Mouse (Mus musculus) kidney, embryonic 14.5 days (tissue): ENCODE results near the gene Efhb. TPM values are rescaled to one million over a fixed set of nuclear protein-coding genes. Genes with fewer than 3 reads are reported as not detected.

Experiments
- ATAC-seq: fragments of 200-750 bp; cut with Nextera tagmentation; 2 replicates; pipeline ENCODE4 v1.8.0; 2017; ENCODE audit warnings: moderate number of reproducible peaks, mild to moderate bottlenecking, moderate TSS enrichment, moderate library complexity; ENCODE audit not compliant: low FRiP score, low TSS enrichment
- H3K27ac ChIP-seq: fragments of 300-500 bp; sonication (generic); 2 replicates; pipeline ENCODE4 v1.5.1; 2014; ENCODE audit warnings: low read depth, mild to moderate bottlenecking, low read length, moderate library complexity, mixed read lengths
- H3K27me3 ChIP-seq: fragments of 300-500 bp; sonication (generic); 2 replicates; pipeline ENCODE4 v1.6.1; 2014; ENCODE audit warnings: mild to moderate bottlenecking, low read length; ENCODE audit not compliant: control insufficient read depth, insufficient read depth
- H3K36me3 ChIP-seq: fragments of 300-500 bp; sonication (generic); 2 replicates; pipeline ENCODE4 v1.6.1; 2014; ENCODE audit warnings: low read length, mixed read lengths; ENCODE audit not compliant: control insufficient read depth, insufficient read depth
- H3K4me1 ChIP-seq: fragments of 300-500 bp; sonication (generic); 2 replicates; pipeline ENCODE4 v1.6.1; 2014; ENCODE audit warnings: low read length, mixed read lengths; ENCODE audit not compliant: control insufficient read depth, insufficient read depth
- H3K4me2 ChIP-seq: fragments of 300-500 bp; sonication (generic); replicated peaks from 2 replicates; pipeline ENCODE4 v1.6.1; 2014; ENCODE audit warnings: low read depth, mild to moderate bottlenecking, low read length
- H3K4me3 ChIP-seq: fragments of 300-500 bp; sonication (generic); 2 replicates; pipeline ENCODE4 v1.5.1; 2014; ENCODE audit warnings: mild to moderate bottlenecking, low read length
- H3K9ac ChIP-seq: fragments of 300-500 bp; sonication (generic); 2 replicates; pipeline ENCODE4 v1.6.1; 2014; ENCODE audit warnings: low read depth, mild to moderate bottlenecking, low read length, moderate library complexity
- H3K9me3 ChIP-seq: fragments of 300-500 bp; sonication (generic); 2 replicates; pipeline ENCODE4 v1.6.1; 2016; ENCODE audit warnings: low read length; ENCODE audit not compliant: control insufficient read depth
- WGBS: fragments of 180-500 bp; shearing (Covaris S2); extraction: QIAGEN DNeasy Blood & Tissue Kit; methylation state at CpG from one replicate; pipeline ENCODE4 v1.1.7; 2014; 5-methylcytosine and 5-hydroxymethylcytosine counted together
- polyA plus RNA-seq: library from polyadenylated mRNA; unstranded; fragments of >200 nt; fragmentation: Nextera tagmentation; extraction: Ambion mirVana; gene quantifications from 2 replicates; pipeline ENCODE4 v1.2.1, GENCODE M21; 2014

Gene Efhb
- polyA plus RNA-seq, 1 experiment from 2014 or later = 0.18 TPM

DNA sequence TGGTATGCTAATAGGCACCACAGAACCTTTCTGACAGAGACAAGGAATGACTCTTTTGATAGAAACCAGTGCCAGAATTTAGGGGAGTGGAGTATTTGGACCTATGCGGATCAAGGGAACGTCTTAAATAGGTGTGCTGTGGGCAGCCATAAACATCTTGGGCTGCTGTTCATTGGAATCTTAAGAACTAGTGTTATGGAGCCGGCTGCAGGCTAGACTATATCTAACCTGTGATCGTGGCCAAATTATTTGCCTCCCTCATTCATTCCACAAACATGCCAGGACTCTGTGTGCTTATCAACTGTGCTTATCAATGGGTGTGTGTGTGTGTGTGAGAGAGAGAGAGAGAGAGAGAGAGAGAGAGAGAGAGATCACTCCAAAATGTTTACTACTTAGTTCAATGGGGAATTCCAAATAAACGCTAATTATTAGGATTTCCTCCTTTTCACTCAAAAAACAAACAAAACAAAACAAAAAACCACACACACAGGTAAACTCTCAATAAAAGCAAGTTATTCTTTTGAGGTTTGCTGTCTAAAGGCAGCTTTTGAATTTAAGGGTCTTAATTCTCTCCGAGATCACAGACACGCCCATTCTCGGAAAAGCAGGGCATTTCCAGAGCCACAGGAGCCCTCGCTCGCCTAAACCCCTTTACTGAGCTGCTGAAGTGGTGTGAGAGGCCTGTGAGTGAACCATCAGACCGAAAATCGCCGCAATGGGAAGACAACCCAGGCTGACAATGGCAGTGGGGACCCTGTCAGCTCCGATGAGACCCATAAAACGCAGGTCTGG is 15.1 kb upstream of the Efhb start:
- Histone ChIP-seq H3K27me3 (no peaks in the 10 kb centered on the region), H3K9me3 (no peaks in the 10 kb centered on the region), H3K36me3 (no peaks in the 10 kb centered on the region; the same call in 1 of the 2 replicates), H3K4me3 (peak overlapping the region; percentile 93), H3K9ac (peak overlapping the region; percentile 64), H3K4me2 (peak overlapping the region; percentile 50), H3K4me1 (peaks cover 12% of the 10 kb centered on the region; the same call in 1 of the 2 replicates), H3K27ac (peak overlapping the region; percentile 99)
- no peak for ATAC-seq
- WGBS = 5% methylated on average over 15 of the region's 15 CpGs

DNA sequence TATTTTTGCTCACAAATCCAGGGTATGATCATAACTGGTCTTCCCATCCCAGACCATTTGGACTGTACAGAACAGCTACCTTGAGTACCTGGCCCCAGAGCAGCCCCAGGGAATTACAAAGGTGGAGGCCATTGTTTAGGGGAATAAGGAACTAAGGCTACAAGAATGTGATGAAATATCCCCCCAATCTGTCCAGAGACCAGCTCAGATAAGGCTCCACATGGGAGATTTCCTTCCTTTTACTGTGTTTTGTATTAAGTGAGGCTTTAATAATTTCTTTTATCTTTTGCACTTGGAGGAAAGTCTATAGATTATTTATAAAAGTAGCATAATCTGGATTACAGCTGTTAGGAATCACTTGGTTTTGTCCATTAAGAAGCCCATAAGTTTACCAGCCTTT is 5.6 kb upstream of the Efhb start:
- ATAC-seq = no peak
- Histone ChIP-seq H3K36me3 (no peaks in the 10 kb centered on the region), H3K4me2 (no peak overlapping the region), H3K9ac (no peak overlapping the region), H3K4me3 (no peak overlapping the region), H3K27me3 (no peaks in the 10 kb centered on the region), H3K9me3 (no peaks in the 10 kb centered on the region), H3K27ac (no peak overlapping the region), H3K4me1 (no peaks in the 10 kb centered on the region)

GRCm38 (mm10) chr17:53465569-53465968 is 2.4 kb upstream of the Efhb start:
- Histone ChIP-seq H3K4me3 (no peak overlapping the region), H3K4me2 (no peak overlapping the region), H3K27ac (no peak overlapping the region), H3K4me1 (no peaks in the 10 kb centered on the region), H3K27me3 (no peaks in the 10 kb centered on the region), H3K36me3 (no peaks in the 10 kb centered on the region), H3K9ac (no peak overlapping the region), H3K9me3 (no peaks in the 10 kb centered on the region)
- ATAC-seq = 0 out of 2 replicates have a peak, but pooled peaks have one; percentile 21
- 68% methylated on average over 4 of the region's 4 CpGs for WGBS

DNA sequence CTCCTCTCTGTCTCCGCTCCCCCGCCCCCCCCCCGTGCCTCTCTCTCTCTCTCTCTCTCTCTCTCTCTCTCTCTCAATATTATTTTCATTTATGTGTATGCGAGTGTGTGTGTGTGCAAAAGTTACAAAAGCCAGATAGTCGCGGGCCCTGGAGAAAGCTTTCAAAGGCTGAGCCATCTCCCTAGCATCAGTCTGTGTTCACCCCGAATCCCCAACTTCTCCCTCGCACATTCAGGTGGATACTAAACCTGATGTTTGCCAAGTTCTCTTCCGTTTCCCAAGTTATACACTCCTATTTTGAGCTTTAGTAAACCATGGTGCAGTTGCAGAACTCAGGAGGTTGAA is 347 bp upstream of the Efhb start:
- no peak overlapping the region for H3K27ac ChIP-seq
- no peaks in the 10 kb centered on the region for H3K9me3 ChIP-seq
- no peak for ATAC-seq
- H3K9ac ChIP-seq = peak overlapping the region; percentile 40; the same call in 1 of the 2 replicates
- 21% methylated on average over 7 of the region's 9 CpGs for WGBS
- H3K27me3 ChIP-seq = no peaks in the 10 kb centered on the region
- H3K36me3 ChIP-seq = no peaks in the 10 kb centered on the region
- H3K4me1 ChIP-seq = no peaks in the 10 kb centered on the region
- H3K4me2 ChIP-seq = peak overlapping the region; percentile 48
- peak overlapping the region; percentile 40 for H3K4me3 ChIP-seq

GRCm38 (mm10) chr17:53456742-53457141 is 6.4 kb downstream of the Efhb start:
- no peak overlapping the region for H3K4me2 ChIP-seq
- H3K4me3 ChIP-seq = no peak overlapping the region
- no peak overlapping the region for H3K9ac ChIP-seq
- WGBS = 83% methylated on average over 1 of the region's 1 CpGs
- no peak overlapping the region for H3K27ac ChIP-seq
- ATAC-seq = no peak
- H3K27me3 ChIP-seq = no peaks in the 10 kb centered on the region
- no peaks in the 10 kb centered on the region for H3K4me1 ChIP-seq
- H3K9me3 ChIP-seq = no peaks in the 10 kb centered on the region
- H3K36me3 ChIP-seq = no peaks in the 10 kb centered on the region

- no peaks in the 10 kb centered on the region for H3K9me3 ChIP-seq
- no peaks in the 10 kb centered on the region for H3K27me3 ChIP-seq
- H3K36me3 ChIP-seq = no peaks in the 10 kb centered on the region
- H3K4me2 ChIP-seq = no peak overlapping the region
- ATAC-seq = no peak
- WGBS = 71% methylated on average over 2 of the region's 2 CpGs
- no peak overlapping the region for H3K27ac ChIP-seq
- no peaks in the 10 kb centered on the region for H3K4me1 ChIP-seq
- no peak overlapping the region for H3K4me3 ChIP-seq
- no peak overlapping the region for H3K9ac ChIP-seq
These were observed 7.0 kb downstream of the Efhb start for GRCm38 (mm10) chr17:53456152-53456551.

DNA sequence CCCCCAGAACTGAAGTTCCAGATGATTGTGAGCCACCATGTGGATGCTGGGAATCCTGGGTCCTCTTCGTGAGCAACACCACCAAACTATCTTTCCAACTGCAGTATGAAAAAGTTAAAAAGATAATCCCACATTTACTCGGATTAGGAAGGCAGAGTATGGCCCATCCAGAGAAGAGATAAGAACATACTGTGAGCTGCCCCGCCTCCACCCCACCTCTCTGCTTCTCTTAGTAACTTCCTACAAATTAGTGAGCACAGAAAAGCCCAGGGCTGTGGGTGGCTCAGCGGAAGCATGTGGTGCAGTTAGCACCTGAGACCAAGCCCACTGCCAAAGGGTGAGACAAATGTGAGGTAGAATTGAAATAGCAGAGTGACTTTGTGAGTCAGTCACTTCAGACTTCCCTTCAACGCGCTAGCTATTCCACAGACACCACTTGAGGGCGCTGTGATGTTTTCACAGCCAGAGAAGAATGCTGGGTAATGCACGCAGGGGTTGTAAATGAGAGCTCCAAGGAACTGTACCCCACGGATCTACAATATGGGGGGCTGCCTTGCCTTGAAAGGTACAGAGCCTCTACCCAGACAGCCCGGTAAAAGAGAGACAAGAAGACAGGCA is 60.3 kb downstream of the Efhb start:
- Histone ChIP-seq H3K4me1 (no peaks in the 10 kb centered on the region), H3K4me2 (no peak overlapping the region), H3K4me3 (no peak overlapping the region), H3K27me3 (no peaks in the 10 kb centered on the region), H3K27ac (no peak overlapping the region), H3K36me3 (no peaks in the 10 kb centered on the region), H3K9me3 (no peaks in the 10 kb centered on the region), H3K9ac (no peak overlapping the region)
- WGBS = 42% methylated on average over 10 of the region's 10 CpGs
- ATAC-seq = no peak

GRCm38 (mm10) chr17:53393201-53393600 is 69.9 kb downstream of the Efhb start:
- 92% methylated on average over 2 of the region's 2 CpGs for WGBS
- Histone ChIP-seq H3K9ac (no peak overlapping the region), H3K27ac (no peak overlapping the region), H3K4me2 (no peak overlapping the region), H3K4me3 (no peak overlapping the region), H3K9me3 (no peaks in the 10 kb centered on the region), H3K36me3 (no peaks in the 10 kb centered on the region), H3K4me1 (no peaks in the 10 kb centered on the region), H3K27me3 (no peaks in the 10 kb centered on the region)
- no peak for ATAC-seq

- no peak overlapping the region for H3K4me3 ChIP-seq
- WGBS = 45% methylated on average over 4 of the region's 4 CpGs
- H3K4me1 ChIP-seq = no peaks in the 10 kb centered on the region
- no peak overlapping the region for H3K27ac ChIP-seq
- no peak for ATAC-seq
- no peaks in the 10 kb centered on the region for H3K27me3 ChIP-seq
- no peak overlapping the region for H3K4me2 ChIP-seq
- no peaks in the 10 kb centered on the region for H3K36me3 ChIP-seq
- H3K9me3 ChIP-seq = no peaks in the 10 kb centered on the region
- H3K9ac ChIP-seq = no peak overlapping the region
These were observed 73.6 kb downstream of the Efhb start for GRCm38 (mm10) chr17:53389507-53389906.
